Mouse (Mus musculus) gonadal fat pad, adult 2 months (tissue): ENCODE results near the gene Gm20509. TPM values are rescaled to one million over a fixed set of nuclear protein-coding genes. Genes with fewer than 3 reads are reported as not detected.
"Not testable (repeated sequence)": the region's sequence is repeated elsewhere in the genome, so short reads cannot be mapped to it uniquely, and the experiment has no call there.

Experiments used
- DNase-seq: peaks from one replicate; pipeline ENCODE4 v3.0.0-alpha.2; 2012; ENCODE audit warnings: low read depth
- polyA plus RNA-seq: library from polyadenylated mRNA; depleted of rRNA; stranded (reverse); fragments of >200 nt; gene quantifications from 2 replicates; pipeline ENCODE4 v1.2.3, GENCODE M21; 2012; rRNA removed

Gene Gm20509
- not detected in 2 replicates for polyA plus RNA-seq

DNA sequence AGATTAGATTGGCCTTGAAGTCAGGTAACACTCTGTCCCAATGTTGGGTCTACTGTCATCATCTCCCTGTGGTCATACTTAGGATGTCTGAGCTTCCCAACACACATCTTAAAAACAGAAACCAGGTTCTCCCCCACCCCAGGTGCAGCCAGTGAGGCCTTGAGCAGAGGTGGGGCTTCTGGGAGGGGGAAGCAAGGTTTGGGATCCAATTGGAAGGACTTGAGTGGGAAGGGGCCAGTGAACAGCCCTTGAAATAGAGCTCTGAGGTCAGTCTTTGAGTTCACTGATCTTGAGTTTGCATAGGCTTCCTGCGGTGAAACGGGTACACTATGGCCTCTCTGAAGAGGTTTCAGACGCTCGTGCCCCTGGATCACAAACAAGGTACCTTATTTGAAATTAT lies at the start of gene Gm20509:
Gm20509 (plus strand) TSS at position 290 of the 400 bp plus-strand sequence.
- no peak for DNase-seq

DNA sequence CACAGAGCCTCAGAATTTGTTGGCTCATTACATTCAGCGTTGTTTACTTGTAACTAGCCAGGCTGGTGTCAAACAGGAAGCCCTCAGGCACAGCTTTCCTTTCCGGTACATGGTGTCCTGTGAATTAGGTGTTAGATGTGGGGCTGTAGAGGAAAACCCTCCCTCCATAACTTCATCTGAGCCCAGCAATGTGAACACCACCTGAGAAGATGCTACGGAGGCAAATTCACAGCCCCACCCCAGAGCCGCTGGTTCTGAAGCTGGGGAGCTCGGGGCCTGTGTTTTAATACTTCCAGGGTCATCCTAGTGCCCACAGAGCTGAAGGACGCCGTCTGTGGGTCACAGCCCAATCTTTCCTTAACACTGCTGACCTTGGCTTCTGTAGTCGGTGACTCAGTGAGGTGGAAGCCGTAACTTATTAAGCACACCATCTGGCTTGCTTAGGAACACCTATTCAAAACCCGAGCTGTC lies 46.8 kb upstream of the Gm20509 start:
- no peak for DNase-seq

DNA sequence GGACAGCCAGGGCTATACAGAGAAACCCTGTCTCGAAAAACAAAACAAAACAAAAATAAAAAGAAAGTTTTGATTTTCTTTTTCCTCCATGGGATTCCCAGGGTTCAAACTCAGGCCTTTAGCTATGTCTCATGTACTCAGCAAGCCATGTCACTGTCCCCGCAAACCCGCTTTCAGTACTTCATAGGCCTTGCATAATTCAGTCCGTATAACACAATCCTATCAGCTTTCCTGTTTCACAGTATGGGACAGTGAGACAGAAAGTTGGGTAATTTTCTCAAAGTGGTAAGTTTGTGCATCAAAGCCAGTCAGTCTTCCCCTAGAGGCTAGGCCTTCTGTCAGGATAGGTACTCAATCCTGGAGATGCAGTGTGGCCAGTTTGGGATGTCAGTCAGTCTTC lies 43.0 kb upstream of the Gm20509 start:
- DNase-seq = no peak

DNA sequence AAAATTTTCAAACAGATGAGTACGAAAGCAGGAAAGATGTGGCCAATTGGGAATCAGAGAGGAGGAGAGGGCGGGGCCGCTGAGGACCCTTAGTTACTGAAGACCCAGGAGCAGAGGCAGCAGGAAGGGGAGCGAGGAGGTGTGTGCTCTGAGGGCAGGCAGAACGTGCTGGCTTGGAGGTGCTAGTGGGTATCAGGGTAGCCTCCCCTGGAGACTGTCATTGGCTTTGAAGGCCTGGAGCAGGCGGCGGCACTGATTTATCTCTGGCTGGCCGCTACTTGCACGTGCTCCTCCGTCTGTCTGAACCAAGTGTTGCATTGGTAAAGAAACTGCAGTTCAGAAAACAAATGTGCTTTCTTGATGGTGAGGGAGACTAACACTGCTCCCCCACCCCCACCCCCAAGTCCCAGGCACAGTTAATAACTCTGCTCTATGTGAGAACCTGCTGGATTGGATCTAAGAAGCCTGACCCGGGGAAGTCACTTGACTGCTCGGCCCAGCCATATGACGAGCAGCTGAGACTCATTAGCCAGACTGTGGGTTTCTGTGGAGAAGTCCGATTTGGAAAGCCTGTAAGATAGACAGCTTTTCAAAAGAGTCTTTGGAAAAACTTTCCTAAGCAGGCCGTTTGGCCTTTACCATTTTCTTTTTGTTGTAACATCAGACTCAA lies 38.5 kb upstream of the Gm20509 start:
- no peak for DNase-seq

DNA sequence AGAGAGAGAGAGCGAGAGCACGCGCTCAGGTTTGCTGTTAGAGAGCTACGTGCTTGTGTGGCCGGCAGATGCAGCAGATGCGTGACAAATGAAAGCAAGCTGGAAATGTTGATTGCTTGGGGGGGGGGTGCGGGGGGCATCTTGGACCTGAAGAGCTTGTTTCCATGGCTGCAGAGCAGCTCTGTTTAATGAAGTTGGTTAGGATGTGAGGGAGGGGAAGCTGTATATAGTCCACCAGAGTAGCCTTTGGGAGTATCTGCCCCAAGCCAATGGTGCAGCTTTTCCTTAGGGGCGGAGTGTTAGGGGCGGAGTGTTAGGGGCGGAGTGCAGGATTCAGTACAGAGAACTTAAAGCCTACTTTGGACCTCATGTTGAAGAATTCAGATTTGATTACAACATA lies 35.2 kb upstream of the Gm20509 start:
- no peak for DNase-seq

DNA sequence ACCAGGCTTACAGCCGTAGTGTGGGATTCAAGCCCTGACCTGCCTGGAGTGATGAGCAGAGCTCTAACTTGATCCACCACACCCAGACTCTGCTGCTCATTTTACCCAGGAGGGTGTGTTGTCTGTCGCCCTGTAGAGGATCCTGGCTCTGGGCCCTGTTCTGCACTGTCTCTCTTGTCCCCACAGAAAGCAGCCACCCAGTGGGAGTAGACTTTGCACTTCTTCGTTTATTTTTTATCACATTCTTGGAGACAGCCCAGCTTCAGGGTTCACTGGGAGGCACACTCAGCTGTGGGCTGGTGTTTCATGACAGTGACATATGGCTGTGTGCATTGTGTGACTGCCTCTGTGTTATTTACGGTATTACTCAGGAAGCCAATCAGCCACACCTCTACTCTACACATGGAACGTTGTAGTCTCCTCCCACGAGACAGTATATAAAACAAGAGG lies 34.0 kb upstream of the Gm20509 start:
- no peak for DNase-seq

DNA sequence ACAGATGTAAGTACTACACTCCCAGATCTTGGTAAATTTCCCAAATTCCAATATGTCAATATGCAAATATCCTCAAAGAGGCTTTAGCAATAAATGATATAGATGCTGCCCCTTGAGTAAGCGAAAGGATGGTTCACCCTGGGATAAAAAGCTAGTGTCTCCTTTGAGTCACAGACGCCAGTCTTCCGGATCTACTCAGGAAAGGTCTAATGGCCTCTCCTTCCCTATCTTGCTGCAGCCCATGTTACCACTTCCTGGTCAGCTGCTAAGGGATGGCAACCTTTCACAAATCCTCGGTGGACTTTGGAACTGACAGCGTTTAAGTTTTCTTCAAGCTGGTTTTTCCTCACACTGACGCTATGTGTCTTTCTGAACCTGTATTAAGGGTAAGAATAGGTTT lies 33.6 kb upstream of the Gm20509 start:
- no peak for DNase-seq

DNA sequence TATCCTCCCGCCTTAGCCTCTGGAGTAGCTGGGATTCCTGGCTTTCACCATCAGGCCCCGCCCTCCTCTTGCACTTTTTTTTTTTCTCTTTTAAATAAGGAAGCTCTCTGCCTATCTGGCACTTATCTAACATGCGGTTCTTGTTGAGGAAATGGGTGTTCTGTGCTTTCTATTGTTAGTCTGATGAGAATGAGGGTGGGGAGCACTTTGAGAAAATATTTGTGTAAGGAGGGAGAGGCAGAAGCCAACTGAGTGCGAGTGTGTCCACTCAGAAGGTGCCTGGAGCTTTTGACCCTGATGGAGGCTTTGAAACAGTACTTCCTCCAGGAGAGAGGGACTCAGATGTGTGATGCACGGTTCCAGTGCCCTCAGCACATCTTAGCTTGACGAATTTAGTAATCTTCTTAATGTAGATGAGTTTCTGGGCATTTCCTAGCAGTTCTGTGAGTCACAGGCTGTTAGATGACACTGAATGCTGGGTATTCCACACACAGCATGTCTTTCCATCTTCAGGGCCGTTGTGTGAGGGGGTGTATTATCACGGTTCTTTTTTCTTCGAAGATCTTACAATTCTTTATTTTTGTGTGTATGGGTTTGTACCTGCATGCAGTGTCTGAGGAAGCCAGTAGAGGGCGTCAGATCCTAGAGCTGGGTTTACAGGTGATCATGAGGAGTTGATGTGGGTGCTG lies 31.2 kb upstream of the Gm20509 start:
- no peak for DNase-seq

DNA sequence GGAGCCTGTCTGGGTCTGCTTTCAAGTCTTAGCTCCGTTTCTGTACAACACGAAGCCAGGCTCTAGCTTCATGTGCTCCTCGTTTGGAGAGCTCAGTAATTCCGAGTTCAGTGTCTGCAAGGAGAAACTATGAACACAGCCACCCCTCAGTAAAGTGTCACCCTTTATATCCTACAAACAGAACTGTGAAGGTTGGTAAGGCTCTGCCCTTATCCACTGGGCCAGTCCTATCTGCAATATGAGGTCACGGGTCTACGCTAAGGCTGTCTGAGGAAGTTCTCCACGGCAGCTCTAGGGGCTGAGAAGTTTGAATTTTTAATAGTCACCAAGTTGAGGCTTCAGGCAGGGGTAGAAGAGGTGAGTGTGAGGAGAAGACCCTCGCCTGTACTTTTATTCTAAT lies 29.8 kb upstream of the Gm20509 start:
- DNase-seq = no peak

DNA sequence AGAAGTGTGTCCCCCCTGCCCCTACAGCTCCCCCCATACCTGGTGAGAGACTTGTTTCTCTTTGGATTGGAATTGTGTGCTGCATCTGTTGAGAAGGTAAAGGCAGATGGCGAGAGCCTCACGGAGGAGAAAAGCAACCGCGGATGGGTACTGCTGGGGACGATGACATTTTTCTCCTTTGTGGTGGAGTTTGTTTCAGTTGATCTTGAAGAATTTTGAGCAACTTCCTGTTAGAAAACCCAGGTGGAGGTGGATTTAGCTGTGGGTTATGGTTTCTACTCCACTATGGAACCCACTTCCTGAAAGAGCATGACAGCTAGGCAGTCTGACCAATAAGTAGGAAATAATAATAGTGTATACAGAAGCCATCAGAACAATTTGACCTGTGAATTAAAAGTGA lies 29.1 kb upstream of the Gm20509 start:
- DNase-seq = no peak

DNA sequence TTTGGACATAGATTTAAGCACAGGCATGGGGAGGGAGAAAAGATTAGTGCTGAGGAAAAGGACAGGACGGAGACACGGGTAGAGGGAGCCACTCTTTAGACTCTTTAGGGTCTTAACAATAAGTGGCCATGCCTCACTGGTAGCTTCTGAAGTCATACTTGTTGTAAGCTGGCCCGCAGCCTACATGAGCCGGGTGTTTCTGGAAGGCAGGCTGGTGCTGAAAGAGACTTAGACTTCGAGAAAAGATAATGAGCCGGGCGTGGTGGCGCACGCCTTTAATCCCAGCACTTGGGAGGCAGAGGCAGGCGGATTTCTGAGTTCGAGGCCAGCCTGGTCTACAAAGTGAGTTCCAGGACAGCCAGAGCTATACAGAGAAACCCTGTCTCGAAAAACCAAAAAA lies 22.9 kb upstream of the Gm20509 start:
- DNase-seq = not testable (repeated sequence)

DNA sequence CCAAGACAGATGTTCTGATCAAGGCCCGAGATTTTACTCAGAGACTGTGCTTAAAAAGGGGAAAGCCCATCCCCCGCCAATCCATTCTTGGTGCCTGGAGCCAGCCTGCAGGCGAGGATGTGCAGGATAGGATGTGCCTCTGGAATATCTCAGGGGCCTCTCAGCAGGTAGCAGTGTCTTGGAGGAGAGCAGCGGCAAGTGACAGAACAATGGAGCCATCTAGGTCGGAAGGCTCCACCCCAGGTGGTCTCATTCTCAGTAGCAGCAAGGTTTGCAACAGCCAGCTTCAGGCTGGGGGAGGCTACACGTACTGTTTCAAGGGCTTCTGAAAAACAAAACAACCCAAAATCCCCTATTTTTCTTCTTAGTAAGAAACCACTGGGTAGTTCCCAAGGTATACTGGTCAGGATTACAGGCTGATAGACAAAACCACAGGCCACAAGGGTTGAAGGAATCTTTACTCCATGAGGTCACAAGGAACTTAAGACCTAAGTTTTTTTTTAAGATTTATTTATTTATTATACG lies 22.4 kb upstream of the Gm20509 start:
- no peak for DNase-seq

DNA sequence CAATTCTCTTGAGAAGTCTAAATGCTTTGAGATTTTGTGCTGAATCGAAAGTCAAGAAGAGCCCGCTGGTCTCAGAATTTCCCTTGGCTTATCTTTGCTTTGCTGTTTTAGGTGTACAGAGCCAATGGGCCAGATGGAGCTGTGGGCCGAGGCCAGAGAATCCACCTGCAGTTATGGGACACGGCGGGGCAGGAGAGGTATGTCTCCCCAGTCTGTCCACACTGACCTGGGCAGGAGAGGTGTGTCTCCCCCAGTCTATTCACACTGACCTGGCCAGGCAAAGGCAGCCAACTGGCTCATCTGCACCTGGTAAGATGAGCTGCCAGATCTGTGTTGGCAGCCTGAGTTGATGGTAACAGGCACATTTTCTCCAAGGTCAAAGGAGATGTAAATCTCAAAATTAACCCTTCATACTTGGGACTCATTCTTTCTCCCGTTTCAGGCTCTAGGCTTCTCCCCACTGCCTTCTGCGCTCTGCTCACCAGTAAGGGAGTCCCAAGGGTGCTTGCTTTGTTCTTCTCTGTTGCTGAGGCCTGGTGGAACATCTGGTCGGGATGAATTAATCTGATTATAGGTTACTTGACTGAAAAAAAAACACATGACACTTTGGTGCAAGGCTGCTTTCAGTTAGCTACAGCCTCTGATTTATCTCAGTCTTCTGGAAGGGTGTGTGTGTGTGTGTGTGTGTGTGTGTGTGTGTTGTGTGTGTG lies 19.8 kb upstream of the Gm20509 start:
- no peak for DNase-seq

DNA sequence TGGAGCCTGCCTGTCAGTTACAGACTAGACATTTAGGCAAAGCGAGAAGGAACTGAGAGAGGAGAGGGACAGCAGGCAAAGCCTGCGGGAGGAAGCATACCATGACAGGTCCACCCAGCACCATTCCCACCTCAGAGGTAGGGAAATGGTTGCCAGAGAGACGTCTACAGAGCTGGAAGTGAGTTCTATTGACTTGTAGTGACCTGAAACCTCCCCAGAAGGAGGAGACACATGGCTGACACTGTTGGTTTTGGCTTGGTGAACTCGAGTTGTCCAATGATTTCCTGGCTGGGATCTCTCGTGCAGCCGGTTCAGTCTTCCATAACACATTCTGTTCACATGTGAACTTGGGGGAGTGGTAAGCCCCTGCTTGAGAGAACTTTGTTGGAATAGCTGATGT lies 18.3 kb upstream of the Gm20509 start:
- no peak for DNase-seq

DNA sequence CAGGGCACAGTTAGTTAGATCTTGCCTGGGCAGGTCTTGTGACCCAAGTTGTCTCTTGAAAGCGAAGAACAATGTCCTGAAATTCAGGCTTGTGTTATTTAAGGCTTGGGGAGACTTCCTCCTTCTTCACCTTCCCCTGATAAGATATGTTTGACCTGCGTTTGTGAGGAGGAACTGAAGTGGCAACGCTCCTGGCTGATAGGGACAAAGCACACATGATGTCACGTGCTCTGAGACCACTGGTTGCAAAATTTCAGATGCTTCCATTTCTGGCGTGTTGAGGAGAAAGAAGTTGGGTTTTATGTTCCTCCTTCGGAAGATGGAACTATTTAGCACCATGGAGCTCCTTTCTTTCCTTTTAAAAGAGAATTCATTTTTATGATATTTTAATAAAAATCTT lies 16.4 kb upstream of the Gm20509 start:
- no peak for DNase-seq

DNA sequence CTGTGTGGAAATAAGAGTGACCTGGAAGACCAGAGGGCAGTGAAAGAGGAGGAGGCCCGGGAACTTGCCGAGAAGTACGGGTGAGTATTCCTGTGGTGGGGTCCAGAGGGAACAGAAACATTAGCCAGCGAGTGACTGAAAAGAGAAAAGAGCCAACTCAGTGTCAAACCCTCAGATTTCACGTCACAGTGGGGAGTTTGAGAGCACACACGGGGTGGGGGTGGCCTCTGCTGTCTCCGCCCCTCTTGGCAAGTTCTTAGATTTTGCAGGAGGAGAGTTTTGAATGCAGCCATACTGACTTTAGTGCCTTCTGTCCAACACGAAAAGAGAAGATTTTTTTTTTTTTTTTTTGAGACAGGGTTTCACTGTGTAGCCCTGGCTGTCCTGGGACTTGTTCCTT lies 15.1 kb upstream of the Gm20509 start:
- DNase-seq = no peak

DNA sequence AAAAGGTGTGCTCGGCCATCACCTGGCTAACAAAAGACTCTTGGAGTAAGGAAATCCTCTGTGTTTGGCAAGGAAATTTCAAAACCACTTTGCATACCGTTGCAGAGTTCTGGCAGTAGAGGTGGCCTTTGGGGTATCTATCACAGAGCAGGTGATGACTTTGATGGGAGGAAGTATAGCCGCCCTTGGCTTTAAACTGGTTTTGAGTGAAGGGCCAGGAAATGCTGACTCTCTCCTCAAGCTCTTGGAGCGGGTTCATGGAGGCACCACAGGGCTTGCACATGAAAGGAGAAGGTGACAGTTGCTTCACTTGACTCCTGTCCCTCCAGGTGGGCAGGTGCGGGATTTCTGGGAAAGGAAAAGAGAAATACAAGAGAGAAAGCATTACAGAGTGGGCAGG lies 14.7 kb upstream of the Gm20509 start:
- DNase-seq = no peak

DNA sequence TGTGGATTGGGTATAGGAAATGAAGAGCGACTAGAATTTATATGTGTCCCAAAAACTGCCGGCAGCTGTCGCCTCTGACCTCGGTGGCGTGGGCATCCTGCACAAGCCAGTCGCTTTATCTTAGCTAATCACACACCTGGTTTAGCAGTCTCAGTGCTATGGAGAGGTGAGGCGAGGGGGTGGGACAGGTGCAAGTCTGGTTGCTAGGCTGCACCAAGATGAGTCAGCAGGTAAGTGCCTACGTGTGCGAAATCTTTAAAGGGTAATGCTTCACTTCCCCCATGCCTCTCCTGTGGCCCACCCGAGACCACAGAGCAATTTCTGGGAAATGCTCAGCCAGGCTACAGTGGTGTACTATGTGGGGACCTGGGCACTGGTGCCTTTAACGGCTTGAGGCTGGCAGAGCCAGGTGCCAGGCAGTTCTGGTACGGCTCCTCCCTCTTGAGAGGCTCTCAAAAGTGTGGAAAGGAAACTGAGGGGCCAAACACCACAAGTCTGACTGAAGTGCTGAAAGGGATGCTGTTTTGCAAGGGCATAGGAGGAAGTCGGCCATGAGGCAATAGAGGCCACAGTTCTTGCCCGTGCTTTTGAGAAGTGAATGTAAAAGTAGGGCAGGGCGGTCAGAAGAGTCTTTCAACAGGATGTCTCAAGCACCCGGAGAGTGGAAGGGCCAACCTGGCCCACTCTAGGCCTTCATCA lies 12.9 kb upstream of the Gm20509 start:
- no peak for DNase-seq

DNA sequence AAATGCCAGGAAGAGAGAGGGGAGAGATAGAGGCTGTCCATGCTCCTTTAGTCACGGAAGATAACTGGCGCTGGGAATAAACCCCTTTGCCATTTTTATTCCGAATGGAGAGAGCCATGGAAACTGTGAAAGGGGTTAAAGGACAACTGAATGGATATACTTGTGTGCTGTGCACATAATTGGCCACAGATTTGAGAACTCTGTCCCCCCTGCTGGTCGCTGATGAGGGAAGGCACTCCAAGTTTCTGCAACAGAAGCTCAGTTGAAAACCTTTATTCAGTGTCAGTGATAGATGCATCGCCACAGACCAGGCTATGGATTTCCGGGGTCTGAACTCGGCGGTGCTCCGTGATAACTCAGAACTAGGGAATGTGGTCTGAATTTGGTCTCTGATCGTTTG lies 12.1 kb upstream of the Gm20509 start:
- no peak for DNase-seq

DNA sequence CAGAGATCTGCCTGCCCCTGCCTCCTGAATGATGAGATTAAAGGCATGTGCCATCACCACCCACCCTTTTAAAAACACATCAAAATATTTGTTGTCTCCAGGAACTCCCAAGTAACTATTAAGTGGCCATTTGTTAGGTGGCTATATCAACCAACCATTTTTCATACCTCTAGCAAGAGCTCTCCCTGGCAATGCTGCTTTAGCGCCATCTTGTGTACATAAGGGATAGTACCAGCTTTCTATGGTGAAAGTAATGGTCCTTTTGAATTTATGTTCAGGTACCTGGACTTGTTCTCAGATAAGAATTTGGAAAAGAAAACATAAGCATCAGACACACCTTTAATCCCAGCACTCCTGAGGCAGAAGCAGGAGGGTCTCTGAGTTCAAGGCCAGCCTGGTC lies 10.5 kb upstream of the Gm20509 start:
- no peak for DNase-seq

DNA sequence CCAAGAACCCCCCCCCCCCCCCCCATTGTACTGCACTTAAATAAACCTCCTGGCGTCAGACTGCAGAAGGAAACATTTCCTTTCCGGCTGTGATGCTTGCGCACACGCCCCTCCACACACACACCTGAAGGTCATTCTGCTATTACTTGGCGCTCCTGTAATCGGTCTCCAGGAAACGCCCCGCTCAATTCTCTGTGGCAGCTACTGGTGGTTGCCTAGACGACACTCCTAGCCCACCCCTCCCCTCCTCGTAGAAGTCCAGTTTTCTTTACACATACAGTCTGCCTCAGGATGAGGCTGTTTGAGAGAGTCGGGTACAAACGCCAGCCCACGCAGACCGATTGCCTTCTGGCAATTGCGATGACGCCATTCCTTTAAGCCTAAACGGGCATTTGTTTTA lies 7.7 kb upstream of the Gm20509 start:
- no peak for DNase-seq

DNA sequence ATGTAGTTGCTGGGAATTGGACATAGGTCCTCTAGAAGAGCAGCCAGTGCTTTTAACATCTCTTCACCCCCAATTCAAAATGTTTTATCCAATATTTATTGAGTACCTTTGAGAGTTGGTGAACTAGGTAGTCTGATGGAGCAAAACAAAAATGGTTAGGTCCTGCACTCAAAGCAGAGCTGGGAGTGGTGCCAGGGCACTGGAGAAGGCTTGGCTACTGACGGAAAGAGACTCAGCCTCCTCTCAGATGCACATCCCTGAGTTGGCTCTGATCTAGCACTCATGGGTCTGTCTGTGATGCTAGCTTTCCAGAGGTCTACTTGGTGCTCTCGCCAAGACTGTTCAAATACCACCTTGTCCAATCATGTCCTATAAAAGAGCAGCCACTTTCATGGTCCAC lies 4.4 kb upstream of the Gm20509 start:
- DNase-seq = no peak
